Mouse (Mus musculus): ENCODE measurements around the gene Olfr1008. TPM values are rescaled to one million over a fixed set of nuclear protein-coding genes. Genes with fewer than 3 reads are reported as not detected.

Gene Olfr1008
- polyA plus RNA-seq, 1 experiment from 2014 or later = not detected

Other genes starting within 250 kb of the Olfr1008 start
- not detected in 2 replicates for gene Olfr995, start 245.8 kb upstream of the Olfr1008 start, polyA plus RNA-seq (2014; fragmentation: Nextera tagmentation; extraction: Ambion mirVana)
- gene 4833423E24Rik, start 170.4 kb upstream of the Olfr1008 start, polyA plus RNA-seq (2014; fragmentation: Nextera tagmentation; extraction: Ambion mirVana) = not detected in 2 replicates
- gene Olfr996, start 110.2 kb upstream of the Olfr1008 start, polyA plus RNA-seq (2014; fragmentation: Nextera tagmentation; extraction: Ambion mirVana) = not detected in 2 replicates
- not detected in 2 replicates for gene Olfr998, start 100.5 kb upstream of the Olfr1008 start, polyA plus RNA-seq (2014; fragmentation: Nextera tagmentation; extraction: Ambion mirVana)
- gene Olfr1000, start 77.5 kb upstream of the Olfr1008 start, polyA plus RNA-seq (2014; fragmentation: Nextera tagmentation; extraction: Ambion mirVana) = not detected in 2 replicates
- not detected in 2 replicates for gene Olfr1002, start 38.7 kb upstream of the Olfr1008 start, polyA plus RNA-seq (2014; fragmentation: Nextera tagmentation; extraction: Ambion mirVana)
- gene Olfr154, start 25.0 kb upstream of the Olfr1008 start, polyA plus RNA-seq (2014; fragmentation: Nextera tagmentation; extraction: Ambion mirVana) = not detected in 2 replicates
- not detected in 2 replicates for gene Olfr1006, start 10.7 kb upstream of the Olfr1008 start, polyA plus RNA-seq (2014; fragmentation: Nextera tagmentation; extraction: Ambion mirVana)
- gene Olfr1009, start 26.0 kb downstream of the Olfr1008 start, polyA plus RNA-seq (2014; fragmentation: Nextera tagmentation; extraction: Ambion mirVana) = not detected in 2 replicates
- not detected in 2 replicates for gene Olfr1012, start 73.3 kb downstream of the Olfr1008 start, polyA plus RNA-seq (2014; fragmentation: Nextera tagmentation; extraction: Ambion mirVana)
- gene Olfr1013, start 77.7 kb downstream of the Olfr1008 start, polyA plus RNA-seq (2014; fragmentation: Nextera tagmentation; extraction: Ambion mirVana) = not detected in 2 replicates
- gene Olfr1014, start 83.3 kb downstream of the Olfr1008 start, polyA plus RNA-seq (2014; fragmentation: Nextera tagmentation; extraction: Ambion mirVana) = not detected in 2 replicates
- 0.14 TPM in 1 of 2 replicates, not detected in the other for gene Olfr1015, start 92.6 kb downstream of the Olfr1008 start, polyA plus RNA-seq (2014; fragmentation: Nextera tagmentation; extraction: Ambion mirVana)
- not detected in 2 replicates for gene Olfr1016, start 113.1 kb downstream of the Olfr1008 start, polyA plus RNA-seq (2014; fragmentation: Nextera tagmentation; extraction: Ambion mirVana)
- gene Olfr1018, start 129.0 kb downstream of the Olfr1008 start, polyA plus RNA-seq (2014; fragmentation: Nextera tagmentation; extraction: Ambion mirVana) = not detected in 2 replicates
- gene Olfr1019, start 156.1 kb downstream of the Olfr1008 start, polyA plus RNA-seq (2014; fragmentation: Nextera tagmentation; extraction: Ambion mirVana) = not detected in 2 replicates
- gene Olfr1020, start 157.6 kb downstream of the Olfr1008 start, polyA plus RNA-seq (2014; fragmentation: Nextera tagmentation; extraction: Ambion mirVana) = not detected in 2 replicates
- not detected in 2 replicates for gene Olfr1022, start 179.2 kb downstream of the Olfr1008 start, polyA plus RNA-seq (2014; fragmentation: Nextera tagmentation; extraction: Ambion mirVana)
- gene Olfr1023, start 196.2 kb downstream of the Olfr1008 start, polyA plus RNA-seq (2014; fragmentation: Nextera tagmentation; extraction: Ambion mirVana) = not detected in 2 replicates
- not detected in 2 replicates for gene Olfr1024, start 215.6 kb downstream of the Olfr1008 start, polyA plus RNA-seq (2014; fragmentation: Nextera tagmentation; extraction: Ambion mirVana)
- gene Olfr1025-ps1, start 225.8 kb downstream of the Olfr1008 start, polyA plus RNA-seq (2014; fragmentation: Nextera tagmentation; extraction: Ambion mirVana) = not detected in 2 replicates
- 0.18 and 0.22 TPM in 2 replicates for gene Olfr1026, start 232.1 kb downstream of the Olfr1008 start, polyA plus RNA-seq (2014; fragmentation: Nextera tagmentation; extraction: Ambion mirVana)

Measured in embryonic facial prominence, embryonic 11.5 days (tissue).